Mouse (Mus musculus): ENCODE results near the gene Nmrk2.

DNA sequence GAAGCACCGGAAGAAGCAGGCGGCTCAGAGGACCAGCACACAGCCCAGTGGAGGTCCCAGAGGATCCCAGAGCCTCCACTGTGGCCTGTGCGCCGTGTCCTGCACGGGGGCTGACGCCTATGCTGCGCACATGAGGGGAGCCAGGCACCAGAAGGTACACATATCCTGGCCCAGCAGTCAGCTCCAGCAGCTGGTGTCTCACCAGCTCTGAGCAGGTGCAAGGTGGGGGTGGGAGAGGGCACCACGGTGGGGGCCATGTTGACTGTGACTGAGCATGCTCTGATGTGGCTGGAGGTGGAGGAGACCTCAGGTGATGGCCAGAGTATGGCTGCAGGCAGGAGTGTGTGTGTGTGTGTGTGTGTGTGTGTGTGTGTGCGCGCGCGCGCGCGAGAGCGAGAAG, 40.2 kb upstream of the Nmrk2 start:
- no peak for TF ChIP-seq CTCF (IDR thresholded peaks at IDR 0.05; ENCODE audit: insufficient read depth, low read depth, low read length)
- no peak for TF ChIP-seq POLR2A (IDR thresholded peaks at IDR 0.05; ENCODE audit: insufficient read depth, low read depth, low read length)
